Mouse (Mus musculus): ENCODE measurements around the gene Gm10639.
"Not testable (repeated sequence)": the region's sequence is repeated elsewhere in the genome, so short reads cannot be mapped to it uniquely, and the experiment has no call there.

Gm10639 gene

DNA sequence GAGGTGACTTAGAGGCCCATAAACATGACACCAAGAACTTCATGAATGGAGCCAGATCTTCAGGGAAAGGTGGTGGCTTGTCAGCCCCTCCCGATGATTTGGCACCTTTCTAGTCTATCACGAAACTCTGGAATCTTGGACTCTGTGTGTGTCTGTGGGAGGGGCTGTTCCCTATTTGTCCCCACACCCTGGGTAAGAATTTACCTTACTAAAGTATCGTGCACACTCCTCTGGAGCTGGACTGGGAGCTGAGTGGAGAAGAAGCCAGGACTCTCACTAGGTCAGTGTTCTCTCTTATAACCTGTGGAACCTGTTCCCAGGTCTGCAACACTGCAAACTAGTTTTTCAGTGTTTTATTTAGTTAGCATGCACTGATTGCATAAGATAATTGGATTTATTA, at the start of gene Gm10639:
Gene Gm10639, plus strand, starts transcription at position 201 of the 400 bp plus-strand sequence.
- DNase-seq (ENCODE audit: low read depth in 2 of 2, low spot score in 2 of 2) = not testable (repeated sequence)

DNA sequence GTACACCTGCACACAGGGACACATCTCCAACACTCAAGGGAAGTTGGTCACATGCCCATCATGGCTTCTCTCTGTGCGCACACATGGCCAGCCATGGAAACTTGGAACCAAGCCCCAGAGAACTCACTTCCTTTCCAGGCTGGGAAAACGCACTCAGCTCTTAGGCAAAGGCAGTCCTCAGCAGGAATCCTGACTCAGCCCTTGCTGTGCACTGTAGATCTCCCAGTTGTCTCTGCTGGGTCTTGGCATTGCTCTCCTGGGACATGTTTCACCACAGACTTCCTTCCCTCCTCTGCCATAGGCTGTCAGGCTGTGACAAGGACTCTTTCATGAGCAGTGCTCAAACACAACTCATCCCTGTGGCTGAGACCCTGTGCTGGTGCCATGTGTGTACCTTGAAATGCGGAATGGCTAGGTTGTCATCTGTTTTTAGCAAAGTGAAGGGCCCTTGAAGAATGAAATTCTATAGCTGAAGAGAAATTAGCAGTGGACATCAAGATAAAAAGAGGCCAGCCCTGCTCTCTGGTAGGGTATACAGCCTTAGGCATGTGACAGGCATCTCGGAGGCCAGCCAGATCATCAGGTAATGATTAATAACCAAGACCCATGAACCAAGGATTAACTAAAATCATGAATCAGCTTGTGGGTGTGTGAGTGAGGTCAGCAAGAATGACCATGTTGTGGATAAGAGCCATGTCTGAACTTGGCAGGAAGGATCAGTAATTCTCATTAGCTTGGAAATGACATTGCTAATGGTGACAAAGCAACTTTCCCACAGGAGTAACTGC, 33.8 kb upstream of the Gm10639 start:
- not testable (repeated sequence) for DNase-seq (ENCODE audit: low read depth in 2 of 2, low spot score in 2 of 2)

DNA sequence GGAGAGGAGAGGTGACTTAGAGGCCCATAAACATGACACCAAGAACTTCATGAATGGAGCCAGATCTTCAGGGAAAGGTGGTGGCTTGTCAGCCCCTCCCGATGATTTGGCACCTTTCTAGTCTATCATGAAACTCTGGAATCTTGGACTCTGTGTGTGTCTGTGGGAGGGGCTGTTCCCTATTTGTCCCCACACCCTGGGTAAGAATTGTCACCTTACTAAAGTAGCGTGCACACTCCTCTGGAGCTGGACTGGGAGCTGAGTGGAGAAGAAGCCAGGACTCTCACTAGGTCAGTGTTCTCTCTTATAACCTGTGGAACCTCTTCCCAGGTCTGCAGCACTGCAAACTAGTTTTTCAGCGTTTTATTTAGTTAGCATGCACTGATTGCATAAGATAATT, 32.8 kb upstream of the Gm10639 start, which contains the start of gene Gm3776:
Gene Gm3776, plus strand, starts transcription at position 216 of the 400 bp plus-strand sequence.
- DNase-seq (ENCODE audit: low read depth in 2 of 2, low spot score in 2 of 2) = not testable (repeated sequence)

DNA sequence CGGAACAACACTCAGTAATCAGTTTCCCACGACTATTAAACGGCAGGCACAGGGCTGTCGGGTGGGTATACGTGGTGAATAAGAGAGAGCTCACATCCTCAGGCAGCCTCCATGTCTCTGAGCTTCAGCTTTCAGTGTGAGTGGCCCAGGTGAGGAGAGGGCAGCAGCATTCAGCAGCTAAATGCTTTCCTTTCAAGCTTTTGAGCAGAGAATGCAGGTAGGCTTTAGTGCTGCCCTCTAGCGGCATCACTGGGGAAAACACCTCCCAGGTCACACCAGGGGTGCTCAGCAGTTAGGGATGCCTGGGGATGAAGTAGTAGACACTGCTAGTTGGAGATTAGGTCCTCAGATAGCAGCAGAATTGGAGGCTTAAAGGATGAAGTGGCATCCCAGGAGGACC, 30.0 kb upstream of the Gm10639 start:
- peak; percentile 12 to 22 for DNase-seq (ENCODE audit: low read depth in 2 of 2, low spot score in 2 of 2)

DNA sequence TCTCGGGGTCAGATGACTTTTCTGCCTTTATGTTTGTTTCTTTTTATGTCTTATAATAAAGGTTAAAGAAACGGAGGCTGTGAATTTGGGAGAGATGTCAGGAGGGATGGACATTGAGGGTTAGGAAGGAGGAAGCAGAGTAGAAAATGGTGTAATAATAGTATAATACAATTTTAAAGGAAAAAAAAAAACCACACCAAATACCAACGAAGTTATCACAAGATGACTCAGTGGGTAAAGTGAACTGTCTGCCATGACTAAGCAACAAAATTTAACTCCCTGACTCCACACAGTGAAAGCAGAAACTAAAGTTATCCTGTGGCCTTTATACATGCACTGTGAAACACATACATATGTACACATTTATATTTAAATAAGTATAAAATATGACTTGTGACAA, 18.8 kb upstream of the Gm10639 start:
- not testable (repeated sequence) for DNase-seq (ENCODE audit: low read depth in 2 of 2, low spot score in 2 of 2)

DNA sequence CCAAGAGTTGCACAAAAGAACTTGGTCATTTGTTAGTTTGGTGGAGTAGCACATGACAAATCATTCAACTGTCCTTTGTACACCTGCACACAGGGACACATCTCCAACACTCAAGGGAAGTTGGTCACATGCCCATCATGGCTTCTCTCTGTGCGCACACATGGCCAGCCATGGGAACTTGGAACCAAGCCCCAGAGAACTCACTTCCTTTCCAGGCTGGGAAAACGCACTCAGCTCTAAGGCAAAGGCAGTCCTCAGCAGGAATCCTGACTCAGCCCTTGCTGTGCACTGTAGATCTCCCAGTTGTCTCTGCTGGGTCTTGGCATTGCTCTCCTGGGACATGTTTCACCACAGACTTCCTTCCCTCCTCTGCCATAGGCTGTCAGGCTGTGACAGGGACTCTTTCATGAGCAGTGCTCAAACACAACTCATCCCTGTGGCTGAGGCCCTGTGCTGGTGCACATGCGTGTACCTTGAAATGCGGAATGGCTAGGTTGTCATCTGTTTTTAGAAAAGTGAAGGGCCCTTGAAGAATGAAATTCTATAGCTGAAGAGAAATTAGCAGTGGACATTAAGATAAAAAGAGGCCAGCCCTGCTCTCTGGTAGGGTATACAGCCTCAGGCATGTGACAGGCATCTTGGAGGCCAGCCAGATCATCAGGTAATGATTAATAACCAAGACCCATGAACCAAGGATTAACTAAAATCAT, 7.6 kb upstream of the Gm10639 start:
- not testable (repeated sequence) for DNase-seq (ENCODE audit: low read depth in 2 of 2, low spot score in 2 of 2)

DNA sequence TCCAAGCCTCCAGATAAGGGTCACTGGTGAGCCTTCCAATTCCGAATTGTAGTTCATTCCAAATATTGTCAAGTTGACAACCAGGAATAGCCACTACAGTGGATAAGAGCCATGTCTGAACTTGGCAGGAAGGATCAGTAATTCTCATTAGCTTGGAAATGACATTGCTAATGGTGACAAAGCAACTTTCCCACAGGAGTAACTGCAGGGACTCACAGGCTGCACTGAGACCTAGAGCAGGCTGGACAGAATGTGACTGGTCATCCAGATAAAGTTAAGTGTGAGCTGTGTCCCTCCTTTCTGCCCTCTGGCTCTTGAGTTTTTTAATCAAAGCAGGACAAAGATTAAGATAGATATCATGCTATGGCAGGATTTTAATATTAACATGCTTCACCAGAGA, 660 bp upstream of the Gm10639 start:
- DNase-seq (ENCODE audit: low read depth in 2 of 2, low spot score in 2 of 2) = not testable (repeated sequence)

DNA sequence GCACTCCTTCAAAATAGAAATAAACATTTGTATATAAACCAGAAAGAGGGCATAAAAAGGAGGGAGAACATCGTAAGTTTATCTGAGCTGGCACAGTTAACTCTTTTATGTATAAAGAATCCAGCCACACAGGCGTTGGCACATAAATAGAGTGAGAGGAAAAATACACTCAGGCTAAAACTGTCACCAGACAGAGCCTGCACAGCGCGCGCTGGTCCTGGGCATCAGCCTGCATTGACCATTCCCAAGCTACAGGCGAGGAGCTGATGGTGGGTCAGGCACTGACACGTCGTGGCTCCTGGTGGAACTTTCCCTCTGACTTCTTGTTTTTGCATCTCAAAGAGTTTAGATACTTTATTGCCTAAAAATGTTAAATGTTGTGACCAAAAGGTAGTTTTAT, 2.7 kb downstream of the Gm10639 start:
- not testable (repeated sequence) for DNase-seq (ENCODE audit: low read depth in 2 of 2, low spot score in 2 of 2)

DNA sequence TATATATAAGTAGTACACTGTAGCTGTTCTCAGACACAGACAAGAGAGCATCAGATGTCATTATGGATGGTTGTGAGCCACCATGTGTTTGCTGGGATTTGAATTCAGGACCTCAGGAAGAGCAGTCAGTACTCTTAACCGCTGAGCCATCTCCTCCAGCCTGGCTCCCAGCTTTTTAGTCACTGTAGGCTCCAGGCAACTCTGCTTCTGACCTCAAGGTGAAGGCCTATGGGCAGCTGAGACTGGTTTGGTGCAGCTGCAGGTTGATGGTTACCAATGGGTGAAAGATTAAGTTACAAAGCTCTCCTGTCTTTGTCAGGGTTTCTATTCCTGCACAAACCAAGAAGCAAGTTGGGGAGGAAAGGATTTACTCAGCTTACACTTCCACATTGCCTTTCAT, 4.0 kb downstream of the Gm10639 start:
- not testable (repeated sequence) for DNase-seq (ENCODE audit: low read depth in 2 of 2, low spot score in 2 of 2)

DNA sequence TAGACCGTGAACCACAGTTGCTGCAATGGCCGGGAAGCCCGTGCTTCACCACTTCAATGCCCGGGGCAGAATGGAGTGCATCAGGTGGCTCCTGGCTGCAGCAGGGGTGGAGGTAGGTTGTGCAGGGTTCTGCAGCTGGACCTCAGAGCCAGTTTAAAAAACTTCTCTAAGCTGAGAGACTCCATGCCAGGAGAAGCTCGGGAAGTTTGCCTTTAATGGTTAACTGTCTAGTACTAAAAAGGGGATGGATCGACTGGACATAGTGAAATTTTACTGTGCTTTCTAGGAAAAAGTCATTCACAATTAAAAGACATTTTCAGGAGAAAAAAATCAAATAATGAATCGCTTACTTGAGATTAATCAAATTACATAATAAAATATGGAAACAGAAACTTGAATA, 5.1 kb downstream of the Gm10639 start:
- DNase-seq (ENCODE audit: low read depth in 2 of 2, low spot score in 2 of 2) = not testable (repeated sequence)

DNA sequence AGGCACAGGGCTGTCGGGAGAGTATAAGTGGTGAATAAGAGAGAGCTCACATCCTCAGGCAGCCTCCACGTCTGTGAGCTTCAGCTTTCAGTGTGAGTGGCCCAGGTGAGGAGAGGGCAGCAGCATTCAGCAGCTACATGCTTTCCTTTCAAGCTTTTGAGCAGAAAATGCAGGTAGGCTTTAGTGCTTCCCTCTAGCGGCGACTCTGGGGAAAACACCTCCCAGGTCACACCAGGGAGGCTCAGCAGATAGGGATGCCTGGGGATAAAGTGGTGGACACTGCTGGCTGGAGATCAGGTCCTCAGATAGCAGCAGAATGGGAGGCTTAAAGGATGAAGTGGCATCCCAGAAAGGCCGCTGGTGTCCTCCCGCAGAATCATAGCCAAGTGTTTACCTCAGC, 6.4 kb downstream of the Gm10639 start:
- peak in 1 of 2 experiments; percentile 6 for DNase-seq (ENCODE audit: low read depth in 2 of 2, low spot score in 2 of 2)

DNA sequence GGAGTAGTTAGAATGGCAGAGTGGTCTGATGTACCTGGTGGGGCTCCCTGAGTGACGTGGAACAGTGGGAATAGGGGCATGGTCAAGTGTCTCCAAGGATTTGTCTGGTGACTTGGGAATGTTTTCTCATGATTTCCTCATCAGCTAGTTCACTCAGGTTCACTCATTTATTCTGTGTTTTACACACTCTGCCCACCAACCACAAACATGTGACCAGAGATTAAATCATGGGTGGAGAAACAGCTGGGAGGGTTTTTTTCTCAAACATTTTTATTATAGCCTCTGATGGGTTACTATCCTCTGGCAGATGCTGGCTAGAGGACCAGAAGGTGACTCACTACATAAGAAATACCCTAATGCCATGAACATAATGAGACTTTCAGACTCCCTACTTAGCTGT, 8.5 kb downstream of the Gm10639 start:
- DNase-seq (ENCODE audit: low read depth in 2 of 2, low spot score in 2 of 2) = no peak

DNA sequence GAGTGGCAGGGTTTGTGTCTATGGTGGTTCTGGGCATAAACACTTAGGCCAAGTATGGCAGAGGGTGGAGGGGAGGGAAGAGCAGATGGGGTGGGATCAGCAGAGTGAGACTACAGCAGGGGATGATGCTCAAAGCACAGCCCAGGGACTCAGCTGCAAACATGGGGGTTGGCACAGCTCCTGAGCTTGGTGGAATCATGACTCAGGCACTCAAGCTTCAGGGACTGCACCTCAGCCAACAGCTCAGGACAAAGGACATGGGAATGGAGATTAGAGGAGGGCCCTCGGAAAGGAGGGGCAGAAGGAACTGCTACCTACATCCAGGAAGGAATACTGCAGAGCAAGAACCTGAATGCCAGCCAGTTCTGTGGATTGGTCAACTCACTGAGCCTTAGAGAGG, 9.4 kb downstream of the Gm10639 start:
- not testable (repeated sequence) for DNase-seq (ENCODE audit: low read depth in 2 of 2, low spot score in 2 of 2)

DNA sequence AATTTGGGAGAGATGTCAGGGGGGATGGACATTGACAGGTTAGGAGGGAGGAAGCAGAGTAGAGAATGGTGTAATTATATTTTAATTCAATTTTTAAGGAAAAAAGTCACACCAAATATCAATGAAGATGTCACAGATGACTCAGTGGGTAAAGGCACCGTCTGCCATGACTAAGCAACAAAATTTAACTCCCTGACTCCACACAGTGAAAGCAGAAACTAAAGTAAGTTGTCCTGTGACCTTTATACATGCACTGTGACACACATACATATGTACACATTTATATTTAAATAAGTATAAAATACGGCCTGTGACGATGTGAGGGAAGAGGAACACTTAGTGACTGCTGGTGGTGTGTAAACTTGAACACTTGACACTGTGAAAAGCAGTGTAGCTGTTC, 18.4 kb downstream of the Gm10639 start:
- not testable (repeated sequence) for DNase-seq (ENCODE audit: low read depth in 2 of 2, low spot score in 2 of 2)

DNA sequence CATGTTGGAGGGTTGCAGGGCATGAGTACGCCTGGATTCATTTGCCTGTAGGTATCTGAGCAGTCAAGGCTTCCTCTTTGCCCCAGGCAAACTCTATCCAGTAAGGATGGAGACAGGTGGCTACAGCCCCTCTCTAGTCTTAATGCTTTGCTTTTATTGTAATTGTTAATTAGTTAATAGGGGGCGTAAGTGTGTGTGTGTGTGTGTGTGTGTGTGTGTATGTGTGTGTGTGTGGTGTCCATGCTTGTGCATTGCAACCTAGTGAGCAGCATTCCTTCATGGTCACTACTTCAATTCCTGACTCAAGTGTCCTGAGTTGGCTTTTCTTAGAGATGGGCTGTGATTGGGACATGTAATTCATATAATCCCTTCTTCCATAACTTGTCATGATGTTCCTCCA, 25.0 kb downstream of the Gm10639 start, which contains the start of gene Omt2a:
Gene Omt2a, minus strand, starts transcription at position 101 of the 400 bp plus-strand sequence.
- DNase-seq (ENCODE audit: low read depth in 2 of 2, low spot score in 2 of 2) = no peak

DNA sequence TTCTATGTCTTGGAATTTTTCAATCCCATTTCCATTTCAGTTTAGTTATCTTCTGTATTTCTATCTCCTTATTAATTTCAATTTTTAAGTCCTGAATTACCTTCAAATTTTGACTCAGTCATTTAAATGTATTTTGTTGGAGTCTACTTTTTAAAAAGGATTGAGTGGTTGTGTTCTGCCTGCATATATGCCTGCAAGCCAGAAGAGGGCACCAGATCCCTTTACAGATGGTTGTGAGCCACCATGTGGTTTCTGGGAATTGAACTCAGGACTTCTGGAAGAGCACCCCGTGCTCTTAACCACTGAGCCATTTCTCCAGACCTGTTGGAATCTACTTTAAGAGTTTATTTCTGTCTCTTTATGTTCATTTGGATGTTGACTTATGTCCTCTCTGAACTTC, 29.8 kb downstream of the Gm10639 start:
- DNase-seq (ENCODE audit: low read depth in 2 of 2, low spot score in 2 of 2) = no peak

DNA sequence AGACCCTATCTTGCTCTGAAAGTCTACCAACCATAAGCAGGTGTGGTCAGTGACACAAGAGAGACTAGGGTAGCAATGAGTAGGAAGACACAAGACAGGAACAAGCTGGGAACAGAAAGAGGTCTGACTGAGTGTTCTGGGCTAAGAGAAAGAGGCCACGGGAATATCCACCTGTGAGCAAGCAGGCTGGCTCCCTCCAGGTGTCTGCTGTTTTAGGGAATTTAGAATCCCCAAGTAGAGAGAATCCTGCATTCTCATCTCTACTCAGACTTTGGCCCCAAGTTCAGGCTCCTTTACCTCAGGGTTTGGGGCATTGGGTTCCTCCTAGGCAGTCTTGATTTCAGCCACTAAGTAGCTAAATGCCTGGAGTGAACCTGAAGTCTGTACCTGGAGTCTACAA, 37.6 kb downstream of the Gm10639 start, which contains the start of gene Omt2b:
Gene Omt2b, plus strand, starts transcription at position 301 of the 400 bp plus-strand sequence.
- DNase-seq (ENCODE audit: low read depth in 2 of 2, low spot score in 2 of 2) = not testable (repeated sequence)

DNA sequence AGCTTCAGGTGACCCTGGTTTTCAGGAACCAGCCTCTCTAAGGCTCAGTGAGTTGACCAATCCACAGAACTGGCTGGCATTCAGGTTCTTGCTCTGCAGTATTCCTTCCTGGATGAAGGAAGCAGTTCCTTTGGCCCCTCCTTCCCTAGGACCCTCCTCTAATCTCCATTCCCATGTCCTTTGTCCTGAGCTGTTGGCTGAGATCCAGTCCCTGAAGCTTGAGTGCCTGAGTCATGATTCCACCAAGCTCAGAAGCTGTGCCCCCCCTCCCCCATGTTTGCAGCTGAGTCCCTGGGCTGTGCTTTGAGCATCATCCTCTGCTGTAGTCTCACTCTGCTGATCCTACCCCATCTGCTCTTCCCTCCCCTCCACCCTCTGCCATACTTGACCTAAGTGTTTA, 47.3 kb downstream of the Gm10639 start:
- not testable (repeated sequence) for DNase-seq (ENCODE audit: low read depth in 2 of 2, low spot score in 2 of 2)

DNA sequence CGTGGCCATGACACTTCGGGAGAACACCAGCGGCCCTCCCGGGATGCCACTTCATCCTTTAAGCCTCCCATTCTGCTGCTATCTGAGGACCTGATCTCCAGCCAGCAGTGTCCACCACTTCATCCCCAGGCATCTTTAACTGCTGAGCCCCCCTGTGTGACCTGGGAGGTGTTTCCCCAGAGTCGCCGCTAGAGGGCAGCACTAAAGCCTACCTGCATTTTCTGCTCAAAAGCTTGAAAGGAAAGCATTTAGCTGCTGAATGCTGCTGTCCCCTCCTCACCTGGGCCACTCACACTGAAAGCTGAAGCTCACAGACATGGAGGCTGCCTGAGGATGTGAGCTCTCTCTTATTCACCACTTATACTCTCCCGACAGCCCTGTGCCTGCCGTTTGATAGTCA, 50.6 kb downstream of the Gm10639 start:
- peak; percentile 13 to 31 for DNase-seq (ENCODE audit: low read depth in 2 of 2, low spot score in 2 of 2)

DNA sequence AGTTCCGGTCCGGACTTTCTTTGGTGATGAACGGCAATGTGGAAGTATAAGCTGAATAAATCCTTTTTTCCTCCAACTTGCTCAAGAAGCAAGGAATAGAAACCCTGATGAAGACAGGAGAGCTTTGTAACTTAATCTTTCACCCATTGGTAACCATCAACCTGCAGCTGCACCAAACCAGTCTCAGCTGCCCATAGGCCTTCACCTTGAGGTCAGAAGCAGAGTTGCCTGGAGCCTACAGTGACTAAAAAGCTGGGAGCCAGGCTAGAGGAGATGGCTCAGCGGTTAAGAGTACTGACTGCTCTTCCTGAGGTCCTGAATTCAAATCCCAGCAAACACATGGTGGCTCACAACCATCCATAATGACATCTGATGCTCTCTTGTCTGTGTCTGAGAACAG, 52.8 kb downstream of the Gm10639 start:
- not testable (repeated sequence) for DNase-seq (ENCODE audit: low read depth in 2 of 2, low spot score in 2 of 2)

DNA sequence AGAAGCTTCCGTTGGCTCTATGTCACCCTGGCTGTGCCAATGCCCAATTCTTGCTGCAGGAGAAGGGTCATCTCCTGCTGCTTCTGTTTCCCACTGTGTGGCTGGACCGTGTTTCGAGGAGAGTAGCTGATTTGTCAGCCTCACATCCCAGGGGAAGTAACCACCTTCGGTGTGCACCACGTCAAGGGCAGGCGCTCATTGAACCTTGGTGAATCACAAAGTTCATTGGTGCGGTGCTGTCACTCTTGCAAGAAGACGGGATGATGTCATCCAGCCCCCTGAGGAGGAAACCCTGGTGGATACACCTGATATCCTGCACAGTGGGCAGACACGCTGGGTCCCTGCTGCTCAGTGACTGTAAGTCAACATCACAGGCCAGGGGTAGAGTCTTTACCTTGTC, 53.3 kb downstream of the Gm10639 start:
- DNase-seq (ENCODE audit: low read depth in 2 of 2, low spot score in 2 of 2) = not testable (repeated sequence)

DNA sequence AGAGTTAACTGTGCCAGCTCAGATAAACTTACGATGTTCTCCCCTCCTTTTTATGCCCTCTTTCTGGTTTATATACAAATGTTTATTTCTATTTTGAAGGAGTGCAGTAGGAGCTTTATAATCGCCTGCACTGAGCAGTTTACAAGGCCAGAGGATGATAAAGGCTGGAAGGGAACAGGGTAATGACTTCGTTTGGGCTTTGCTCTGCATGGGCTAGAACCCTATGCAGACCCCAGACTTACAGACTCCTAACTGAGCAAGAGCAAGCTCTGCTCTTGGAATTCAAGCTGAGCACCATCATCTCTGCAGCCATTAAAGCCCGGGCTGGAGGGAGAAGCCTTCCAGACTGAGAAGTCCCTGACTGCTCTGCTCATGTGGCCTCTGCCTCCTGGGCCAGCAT, 55.5 kb downstream of the Gm10639 start:
- DNase-seq (ENCODE audit: low read depth in 2 of 2, low spot score in 2 of 2) = not testable (repeated sequence)
